Mouse (Mus musculus) layer of hippocampus, adult 2 months (tissue): Measurements from ENCODE around the gene Ccnd3. TPM values are rescaled to one million over a fixed set of nuclear protein-coding genes. Genes with fewer than 3 reads are reported as not detected.
"Not testable (repeated sequence)": the region's sequence is repeated elsewhere in the genome, so short reads cannot be mapped to it uniquely, and the experiment has no call there.

Source experiments
- DNase-seq, 2 experiments: peaks; one replicate each; pipeline ENCODE4 v3.0.0; 2022; ENCODE audit warnings: low spot score in 2 of 2
- H3K27ac ChIP-seq: fragments of 200-600 bp; 2 replicates; pipeline ENCODE4 v1.8.1; 2022
- H3K4me3 ChIP-seq: fragments of 200-600 bp; 2 replicates; pipeline ENCODE4 v1.8.1; 2022; ENCODE audit warnings: mild to moderate bottlenecking
- CTCF ChIP-seq: fragments of 200-600 bp; conservative IDR thresholded peaks from 2 replicates; pipeline ENCODE4 v1.8.1; 2022; ENCODE audit warnings: antibody characterized with exemption, mild to moderate bottlenecking, moderate library complexity
- total RNA-seq, 2 experiments: library from RNA; stranded (reverse); gene quantifications; 2 replicates each; pipeline ENCODE4 v1.2.3; 2021

Gene Ccnd3
- total RNA-seq, 2 experiments from 2014 or later, result 33.9 to 41.8 TPM

- Histone ChIP-seq H3K27ac (peak overlapping the region; percentile 14; the same call in 1 of the 2 replicates), H3K4me3 (no peak overlapping the region)
- peak; percentile 82 for TF ChIP-seq CTCF
- no peak for DNase-seq
These were observed 93.2 kb downstream of the Ccnd3 start for GRCm38 (mm10) chr17:47597838-47598579.

- DNase-seq, H3K4me3 ChIP-seq: not testable (repeated sequence)
- H3K27ac ChIP-seq, result peak overlapping the region; percentile 14; the same call in 1 of the 2 replicates
These were observed 93.9 kb downstream of the Ccnd3 start for GRCm38 (mm10) chr17:47598580-47599304.

GRCm38 (mm10) chr17:47599511-47600297 lies 94.9 kb downstream of the Ccnd3 start:
- Histone ChIP-seq H3K27ac (peak overlapping the region; percentile 0; the same call in 1 of the 2 replicates), H3K4me3 (no peak overlapping the region)
- no peak for DNase-seq
- no peak for TF ChIP-seq CTCF

DNA sequence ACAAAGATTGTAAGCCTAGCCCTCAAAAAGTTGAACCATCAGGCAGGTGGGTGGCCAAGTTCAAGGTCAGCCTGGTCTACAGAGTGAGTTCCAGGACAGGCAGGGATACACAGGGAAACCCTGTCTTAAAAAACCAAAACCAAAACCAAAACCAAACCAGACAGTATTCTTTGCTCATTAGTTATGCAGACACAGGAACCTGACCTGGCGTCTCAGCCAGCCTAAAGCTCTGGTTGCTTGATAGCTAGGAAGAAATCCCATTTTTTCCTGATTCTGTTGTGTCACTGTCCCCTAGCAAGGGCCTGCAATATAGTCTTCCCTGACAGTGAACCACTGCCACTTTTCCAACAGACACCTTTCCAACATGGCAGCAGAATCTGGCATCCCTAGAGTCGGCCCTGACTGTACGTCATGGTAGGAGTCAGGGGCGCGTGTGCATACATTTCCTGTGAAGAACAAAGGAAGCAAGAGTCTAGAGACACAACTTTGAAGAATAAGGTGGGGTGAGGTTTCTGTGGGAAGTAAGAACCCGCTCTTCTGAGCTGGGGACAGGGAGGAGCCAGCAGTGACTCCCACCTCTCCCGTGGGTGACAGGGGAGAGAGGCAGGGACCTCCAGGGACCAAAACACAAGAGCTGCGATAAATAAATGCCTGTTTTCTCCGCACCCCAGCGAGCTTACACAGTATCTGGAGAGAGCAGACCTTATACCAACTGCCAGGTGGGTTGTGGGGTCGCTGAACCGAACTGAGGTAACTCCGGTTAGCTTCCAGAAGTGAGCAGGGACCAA lies 95.9 kb downstream of the Ccnd3 start:
- no peak overlapping the region for H3K27ac ChIP-seq
- DNase-seq, result no peak
- no peak for TF ChIP-seq CTCF
- no peak overlapping the region for H3K4me3 ChIP-seq

- Histone ChIP-seq H3K27ac (no peak overlapping the region), H3K4me3 (no peak overlapping the region)
- DNase-seq, result no peak
- TF ChIP-seq CTCF, result no peak
These were observed 96.5 kb downstream of the Ccnd3 start for GRCm38 (mm10) chr17:47601389-47601755.

- no peak for DNase-seq
- no peak overlapping the region for H3K27ac ChIP-seq
- H3K4me3 ChIP-seq, result no peak overlapping the region
- TF ChIP-seq CTCF, result no peak
These were observed 97.4 kb downstream of the Ccnd3 start for GRCm38 (mm10) chr17:47602289-47602688.

- no peak overlapping the region for H3K4me3 ChIP-seq
- TF ChIP-seq CTCF, result peak; percentile 65
- H3K27ac ChIP-seq, result no peak overlapping the region
- no peak for DNase-seq
These were observed 101.4 kb downstream of the Ccnd3 start for GRCm38 (mm10) chr17:47606220-47606619.

DNA sequence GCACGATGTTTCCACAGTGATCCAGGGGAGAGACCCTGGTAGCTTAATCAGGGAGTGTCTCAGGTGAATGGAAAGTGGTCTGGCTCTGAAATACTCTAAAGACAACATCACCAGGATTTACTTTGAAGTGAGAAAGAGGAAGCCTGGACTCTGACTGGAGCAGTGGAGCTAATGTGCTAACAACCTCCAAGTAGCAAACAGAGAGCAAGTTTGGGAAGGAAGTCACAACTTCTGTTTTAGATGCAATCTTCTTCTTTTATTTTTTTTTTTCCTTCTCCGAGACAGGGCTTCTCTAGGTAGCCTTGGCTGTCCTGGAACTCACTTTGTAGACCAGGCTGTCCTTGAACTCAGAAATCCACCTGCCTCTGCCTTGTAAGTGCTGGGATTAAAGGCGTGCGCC lies 104.3 kb downstream of the Ccnd3 start:
- no peak overlapping the region for H3K27ac ChIP-seq
- H3K4me3 ChIP-seq, result no peak overlapping the region
- no peak for DNase-seq
- TF ChIP-seq CTCF, result no peak

- H3K4me3 ChIP-seq, result peak within 1 kb of the TSS; percentile 95
- peak; percentile 96 for TF ChIP-seq CTCF
- peak; percentile 95 to 99 for DNase-seq
- peak within 1 kb of the TSS; percentile 97 for H3K27ac ChIP-seq
These were observed 106.2 kb downstream of the Ccnd3 start, which contains the start of the genes Bysl, Med20 and Gm20517 for GRCm38 (mm10) chr17:47610849-47611660. Gene Bysl (minus strand): TSS chr17:47611492. Gene Med20 (plus strand): TSS chr17:47611582. Gene Gm20517 (plus strand): TSS chr17:47611589.

- Histone ChIP-seq H3K4me3 (peak overlapping the region; percentile 95), H3K27ac (peak overlapping the region; percentile 97)
- DNase-seq, result no peak
- no peak for TF ChIP-seq CTCF
These were observed 106.8 kb downstream of the Ccnd3 start for GRCm38 (mm10) chr17:47611661-47611982.

GRCm38 (mm10) chr17:47614018-47614417 lies 109.2 kb downstream of the Ccnd3 start:
- Histone ChIP-seq H3K4me3 (no peak overlapping the region), H3K27ac (no peak overlapping the region)
- TF ChIP-seq CTCF, result peak; percentile 88
- DNase-seq, result no peak

- Histone ChIP-seq H3K4me3 (no peak overlapping the region), H3K27ac (no peak overlapping the region)
- no peak for TF ChIP-seq CTCF
- no peak for DNase-seq
These were observed 111.3 kb downstream of the Ccnd3 start for GRCm38 (mm10) chr17:47616119-47616518.
